Mouse (Mus musculus): ENCODE measurements at regions not wholly inside any gene's neighbourhood (a gene's known extent, or its start where the extent isn't known, plus 50 kb on each side); places are given as distances from the start of the nearest gene placed in this dataset.

GRCm38 (mm10) chr9:32947221-32947620 lies 311.2 kb downstream of the Ets1 start:
- TF ChIP-seq EP300 (IDR thresholded peaks at IDR 0.05; ENCODE audit: low read depth), result no peak
- no peak for TF ChIP-seq CTCF (IDR thresholded peaks at IDR 0.05; ENCODE audit: low read depth)

Data from liver, postnatal 0 days (tissue).